Mouse (Mus musculus) ZHBTc4 (cell line): ENCODE measurements at regions not wholly inside any gene's neighbourhood (a gene's known extent, or its start where the extent isn't known, plus 50 kb on each side); places are given as distances from the start of the nearest gene placed in this dataset.

Source experiments
- DNase-seq: peaks from one replicate; pipeline ENCODE4 v3.0.0-alpha.2; 2011; ENCODE audit warnings: low read depth, low spot score

GRCm38 (mm10) chr8:87273328-87273727 lies 199.1 kb downstream of the Cbln1 start:
- no peak for DNase-seq

GRCm38 (mm10) chr8:87270525-87271187 lies 201.8 kb downstream of the Cbln1 start:
- DNase-seq = no peak

- no peak for DNase-seq
Measured at GRCm38 (mm10) chr8:87268159-87268558, 204.2 kb downstream of the Cbln1 start.

- no peak for DNase-seq
Measured at GRCm38 (mm10) chr8:87264999-87265398, 207.4 kb downstream of the Cbln1 start.

GRCm38 (mm10) chr8:87260305-87260704 lies 212.1 kb downstream of the Cbln1 start:
- no peak for DNase-seq

- DNase-seq = no peak
Measured at GRCm38 (mm10) chr8:87242681-87243080, 229.7 kb downstream of the Cbln1 start.

- no peak for DNase-seq
Measured at GRCm38 (mm10) chr8:87237181-87237580, 235.2 kb downstream of the Cbln1 start.

- no peak for DNase-seq
Measured at GRCm38 (mm10) chr8:87236438-87236837, 236.0 kb downstream of the Cbln1 start.

GRCm38 (mm10) chr8:87235341-87236075 lies 236.9 kb downstream of the Cbln1 start:
- DNase-seq = no peak

- DNase-seq = no peak
Measured at GRCm38 (mm10) chr8:87234336-87234735, 238.1 kb downstream of the Cbln1 start.

GRCm38 (mm10) chr8:87233805-87234331 lies 238.5 kb downstream of the Cbln1 start:
- DNase-seq = no peak

GRCm38 (mm10) chr8:87231762-87232161 lies 240.6 kb downstream of the Cbln1 start:
- no peak for DNase-seq

GRCm38 (mm10) chr8:87230096-87230495 lies 242.3 kb downstream of the Cbln1 start:
- no peak for DNase-seq

- DNase-seq = no peak
Measured at GRCm38 (mm10) chr8:87229182-87229581, 243.2 kb downstream of the Cbln1 start.

- DNase-seq = no peak
Measured at GRCm38 (mm10) chr8:87228777-87229176, 243.6 kb downstream of the Cbln1 start.

GRCm38 (mm10) chr8:87225504-87226425 lies 246.6 kb downstream of the Cbln1 start:
- DNase-seq = peak; percentile 11

- no peak for DNase-seq
Measured at GRCm38 (mm10) chr8:87220581-87220980, 251.8 kb downstream of the Cbln1 start.

- DNase-seq = peak; percentile 49
Measured at GRCm38 (mm10) chr8:87218956-87219482, 253.4 kb downstream of the Cbln1 start.

GRCm38 (mm10) chr8:87214962-87215361 lies 257.4 kb downstream of the Cbln1 start:
- no peak for DNase-seq

GRCm38 (mm10) chr8:87210546-87210945 lies 261.9 kb downstream of the Cbln1 start:
- no peak for DNase-seq

GRCm38 (mm10) chr8:87209295-87209694 lies 263.1 kb downstream of the Cbln1 start:
- no peak for DNase-seq

- no peak for DNase-seq
Measured at GRCm38 (mm10) chr8:87208036-87208435, 264.4 kb downstream of the Cbln1 start.
